Mouse (Mus musculus) testis, adult 2 months (tissue): ENCODE measurements around the gene Tmem107.

ENCODE experiments used
- CTCF ChIP-seq: fragments of 200-500 bp; IDR thresholded peaks from 2 replicates; pipeline ENCODE4 v1.5.1; 2012; ENCODE audit warnings: low read depth, mild to moderate bottlenecking, inconsistent platforms, low read length, moderate library complexity; ENCODE audit not compliant: control insufficient read depth, insufficient read depth, insufficient replicate concordance
- POLR2A ChIP-seq: fragments of 200-500 bp; IDR thresholded peaks from 2 replicates; pipeline ENCODE4 v1.6.1; 2012; ENCODE audit warnings: low read depth, mild to moderate bottlenecking, inconsistent platforms, low read length, moderate library complexity; ENCODE audit not compliant: control insufficient read depth

GRCm38 (mm10) chr11:69035411-69035810 is 35.2 kb upstream of the Tmem107 start:
- TF ChIP-seq CTCF (no peak), POLR2A (no peak)
